Mouse (Mus musculus): ENCODE measurements at regions not wholly inside any gene's neighbourhood (a gene's known extent, or its start where the extent isn't known, plus 50 kb on each side); places are given as distances from the start of the nearest gene placed in this dataset.

DNA sequence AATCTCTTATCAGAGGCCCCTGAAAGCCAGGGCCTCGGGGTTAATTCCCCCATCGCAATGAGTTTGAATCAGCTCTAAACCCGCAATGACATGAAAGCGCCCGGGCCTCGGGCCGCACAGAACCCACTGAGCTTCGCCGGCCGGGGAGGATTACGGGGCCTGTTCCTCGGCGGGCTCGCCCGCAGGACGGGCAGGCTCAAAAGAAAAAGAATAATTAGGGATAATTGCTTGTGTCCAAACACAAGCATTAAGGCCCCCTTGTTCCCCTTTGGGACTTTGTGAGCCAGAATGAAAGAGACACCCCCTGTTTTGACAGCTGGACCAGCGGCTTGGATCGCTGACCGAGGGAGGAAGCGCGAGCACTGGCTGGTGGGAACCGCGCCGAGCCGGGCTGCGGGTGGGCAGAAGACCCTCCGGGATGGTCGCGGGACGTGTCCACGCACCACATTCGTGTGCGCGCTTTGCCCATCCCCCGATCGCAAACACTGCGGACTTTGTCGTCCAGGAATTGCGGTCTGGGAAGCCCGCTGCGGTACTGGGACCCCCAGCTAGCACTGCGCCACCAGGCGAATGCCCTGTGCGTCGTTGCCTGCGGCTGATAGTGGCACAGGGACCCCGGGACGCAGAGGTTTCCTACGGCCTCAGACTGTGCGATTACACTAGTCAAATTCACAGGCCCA lies 64.5 kb downstream of the Tmem174 start:
- TF ChIP-seq POLR2A (IDR thresholded peaks at IDR 0.05; ENCODE audit: extremely low read depth, insufficient read depth, low read length) (no peak), CTCF (IDR thresholded peaks at IDR 0.05; ENCODE audit: low read depth, low read length) (no peak)

All from liver, adult 2 months (tissue).